Mouse (Mus musculus) cerebellum, postnatal 36 days (tissue): Measurements from ENCODE around the gene 2610528A11Rik.
"Not testable (repeated sequence)": the region's sequence is repeated elsewhere in the genome, so short reads cannot be mapped to it uniquely, and the experiment has no call there.

Experiments used
- DNase-seq, 2 experiments: peaks; one replicate each; pipeline ENCODE4 v3.0.0; 2021 to 2022; ENCODE audit warnings: mixed read lengths in 2 of 2

2610528A11Rik gene

DNA sequence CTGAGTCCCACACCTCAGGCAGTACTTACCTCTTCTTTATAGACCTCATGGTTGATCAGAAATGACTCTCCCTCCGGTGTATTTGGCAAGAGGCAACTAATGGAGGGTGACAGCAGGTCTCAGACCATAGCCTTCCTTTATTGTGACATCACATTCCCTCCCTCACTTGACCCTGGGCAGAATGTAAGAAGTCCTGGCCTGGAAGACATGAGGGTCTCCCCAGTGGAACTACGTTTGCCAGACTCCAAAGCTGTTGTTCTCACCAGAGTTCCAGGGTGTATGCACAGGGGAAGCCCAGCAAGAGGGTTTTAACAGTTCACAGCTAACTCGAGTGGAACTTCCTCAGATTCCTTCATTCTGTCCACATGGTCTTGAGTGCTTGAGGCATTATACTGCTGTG, at the start of gene 2610528A11Rik:
TSS of gene 2610528A11Rik (minus strand) at position 101 of the 400 bp plus-strand sequence.
- no peak for DNase-seq

DNA sequence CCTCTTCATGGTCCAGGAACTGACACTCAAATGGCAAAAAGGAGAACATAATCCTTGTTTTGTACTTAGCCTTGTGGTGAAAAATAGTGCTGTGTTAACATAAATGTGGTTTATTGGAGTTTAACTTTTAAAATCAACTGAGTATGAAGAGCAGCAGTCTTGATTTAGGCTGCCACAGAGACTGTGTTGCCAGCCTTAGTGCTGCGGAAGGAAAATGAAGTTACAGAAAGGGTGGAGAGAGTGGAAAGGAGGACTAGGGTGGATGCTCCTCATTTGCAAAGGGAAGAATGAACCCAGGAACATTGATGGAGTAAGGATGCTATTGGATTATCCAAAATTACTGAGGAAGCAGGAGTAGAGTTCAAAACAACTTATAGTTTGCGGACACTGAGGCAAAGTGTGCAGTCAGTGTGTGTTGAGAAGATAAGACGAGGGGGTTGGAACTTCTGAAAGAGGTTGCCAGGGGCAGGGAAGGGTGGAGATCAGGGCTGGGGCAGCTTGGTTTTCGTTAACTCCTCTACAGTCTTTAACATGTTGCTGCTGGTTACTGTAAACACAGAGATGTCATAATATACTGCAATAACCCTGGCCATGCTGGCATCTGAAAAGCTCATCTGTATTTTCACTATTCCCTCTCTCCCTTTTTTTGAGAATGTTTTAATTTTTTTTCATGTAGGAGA, 49.6 kb upstream of the 2610528A11Rik start:
- no peak for DNase-seq

DNA sequence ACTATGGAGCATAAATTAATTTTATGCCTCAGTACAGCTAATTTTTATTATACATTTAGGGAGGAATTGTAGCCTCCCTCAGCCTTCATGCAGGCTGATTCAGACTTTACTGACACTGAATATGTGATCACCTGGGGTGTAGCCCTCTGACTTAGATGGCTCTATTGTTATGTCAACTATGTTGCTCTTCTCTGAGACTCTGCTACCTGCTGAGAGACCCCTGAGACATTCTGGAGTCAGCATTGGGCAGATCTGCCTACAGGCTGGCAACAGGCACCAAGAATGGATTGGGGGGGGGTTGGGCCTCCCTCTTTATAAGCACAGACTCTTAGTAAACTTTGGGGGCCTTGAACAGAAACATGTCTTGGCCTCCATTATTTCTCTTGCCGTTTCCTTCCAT, 40.6 kb upstream of the 2610528A11Rik start:
- no peak for DNase-seq

DNA sequence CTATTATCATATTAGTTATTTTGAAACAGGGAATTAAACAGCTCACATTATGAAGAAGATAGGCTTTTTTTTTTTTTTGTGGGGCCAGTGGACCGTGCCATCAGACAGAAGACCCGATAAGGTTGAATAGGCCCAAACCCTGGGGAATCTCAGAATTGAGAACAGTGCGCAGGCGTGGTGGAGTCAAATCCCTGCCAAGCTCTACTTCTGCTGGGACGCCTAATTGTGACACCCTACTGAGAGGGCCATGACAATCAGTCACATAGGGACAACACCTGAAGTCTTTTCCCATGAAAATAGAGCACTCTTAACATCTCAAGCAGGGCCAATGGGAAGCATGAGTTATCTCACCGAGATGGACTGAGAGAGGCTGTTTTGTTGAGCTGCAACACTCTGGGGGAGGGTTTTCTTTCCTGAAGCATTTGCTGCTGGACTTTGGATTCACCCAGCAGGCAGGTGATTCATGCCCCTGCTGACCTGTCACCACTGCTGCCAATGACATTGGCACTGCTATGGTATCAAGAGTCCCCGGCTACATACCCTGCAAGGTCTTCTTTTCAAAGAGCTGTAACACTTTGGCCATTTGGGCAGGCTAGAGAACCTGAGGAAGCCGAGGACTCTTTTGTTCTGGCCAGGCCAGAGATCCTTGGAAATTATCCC, 25.4 kb upstream of the 2610528A11Rik start:
- DNase-seq: no peak

DNA sequence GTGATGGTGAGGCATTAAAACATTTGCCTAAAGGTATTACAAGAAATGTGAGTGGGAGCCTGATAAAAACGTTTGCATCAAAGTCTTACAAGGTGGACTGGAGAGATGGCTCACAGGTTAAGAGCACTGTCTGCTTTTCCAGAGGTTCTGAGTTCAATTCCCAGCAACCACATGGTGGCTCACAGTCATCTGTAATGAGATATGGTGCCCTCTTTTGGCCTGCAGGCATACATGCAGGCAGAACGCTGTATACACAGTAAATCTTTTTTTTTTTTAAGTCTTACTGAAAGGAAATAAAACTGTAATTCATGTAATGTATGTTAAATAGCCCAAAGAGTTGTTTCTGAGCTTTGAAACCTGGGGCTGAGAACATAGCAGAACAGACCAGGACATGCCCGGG, 23.8 kb upstream of the 2610528A11Rik start:
- DNase-seq: not testable (repeated sequence)

DNA sequence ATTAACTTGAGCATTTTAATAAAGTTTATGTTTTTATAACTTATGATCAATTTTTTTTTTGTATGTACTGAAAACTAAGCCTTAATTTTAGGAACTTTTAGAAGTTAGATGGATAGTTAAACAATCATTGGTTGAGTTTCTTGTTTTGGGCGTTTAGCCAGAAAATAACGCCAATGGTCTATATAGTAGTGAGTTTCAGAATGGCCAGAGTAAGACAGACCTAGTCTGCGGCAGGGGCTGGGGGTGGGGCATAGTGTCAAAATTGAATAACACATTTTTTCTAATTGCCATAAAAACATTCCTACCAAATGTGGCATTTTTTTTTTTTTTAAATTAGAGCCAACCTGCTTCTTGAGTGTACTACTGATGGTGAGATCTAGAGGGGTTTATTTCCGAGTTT, 22.3 kb upstream of the 2610528A11Rik start:
- DNase-seq: no peak

DNA sequence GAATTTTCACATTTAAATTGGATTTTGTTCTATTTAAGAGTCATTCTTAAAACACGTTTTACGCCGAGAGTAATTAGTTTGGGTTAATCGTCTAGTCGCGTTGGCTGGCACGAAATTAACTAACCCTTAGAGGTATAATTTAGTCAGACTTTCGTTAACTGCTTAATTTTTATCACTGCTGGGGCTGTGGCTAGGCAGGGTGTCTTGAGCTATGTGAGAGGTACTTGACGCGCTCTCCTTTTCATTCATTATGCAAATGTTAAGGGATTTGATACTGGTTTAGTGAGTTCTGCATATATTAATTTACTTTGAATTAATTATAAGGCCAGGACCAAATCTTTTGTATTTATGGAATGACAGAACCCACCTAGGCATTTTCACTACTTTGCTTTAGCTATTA, 21.8 kb upstream of the 2610528A11Rik start:
- DNase-seq: no peak

DNA sequence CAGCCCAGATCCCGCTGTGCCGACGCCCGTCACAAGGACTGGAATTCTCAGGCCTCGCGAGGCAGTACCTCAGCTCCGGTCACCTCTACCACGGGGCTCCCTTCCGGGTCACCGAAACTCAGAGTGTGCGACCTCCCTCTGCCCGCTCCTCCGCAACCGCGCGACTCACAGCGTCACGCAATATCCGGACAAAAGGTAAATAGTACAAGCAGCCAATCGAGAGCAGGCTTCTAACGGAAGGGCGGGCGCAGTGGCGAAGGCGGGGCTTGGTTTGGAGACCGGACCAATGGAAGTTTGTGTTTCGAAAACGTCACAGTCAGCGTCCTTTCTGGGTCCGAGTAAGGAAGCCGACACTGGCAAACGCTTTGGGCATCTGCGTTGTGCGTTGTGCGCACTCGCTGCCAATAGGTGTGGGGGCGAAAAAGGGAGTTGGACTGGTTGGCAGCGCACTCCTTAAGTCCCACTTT, 21.3 kb upstream of the 2610528A11Rik start, which contains the start of gene Ghitm:
TSS of gene Ghitm (minus strand) at position 146 of the 467 bp plus-strand sequence.
- DNase-seq: peak; percentile 96 to 98

DNA sequence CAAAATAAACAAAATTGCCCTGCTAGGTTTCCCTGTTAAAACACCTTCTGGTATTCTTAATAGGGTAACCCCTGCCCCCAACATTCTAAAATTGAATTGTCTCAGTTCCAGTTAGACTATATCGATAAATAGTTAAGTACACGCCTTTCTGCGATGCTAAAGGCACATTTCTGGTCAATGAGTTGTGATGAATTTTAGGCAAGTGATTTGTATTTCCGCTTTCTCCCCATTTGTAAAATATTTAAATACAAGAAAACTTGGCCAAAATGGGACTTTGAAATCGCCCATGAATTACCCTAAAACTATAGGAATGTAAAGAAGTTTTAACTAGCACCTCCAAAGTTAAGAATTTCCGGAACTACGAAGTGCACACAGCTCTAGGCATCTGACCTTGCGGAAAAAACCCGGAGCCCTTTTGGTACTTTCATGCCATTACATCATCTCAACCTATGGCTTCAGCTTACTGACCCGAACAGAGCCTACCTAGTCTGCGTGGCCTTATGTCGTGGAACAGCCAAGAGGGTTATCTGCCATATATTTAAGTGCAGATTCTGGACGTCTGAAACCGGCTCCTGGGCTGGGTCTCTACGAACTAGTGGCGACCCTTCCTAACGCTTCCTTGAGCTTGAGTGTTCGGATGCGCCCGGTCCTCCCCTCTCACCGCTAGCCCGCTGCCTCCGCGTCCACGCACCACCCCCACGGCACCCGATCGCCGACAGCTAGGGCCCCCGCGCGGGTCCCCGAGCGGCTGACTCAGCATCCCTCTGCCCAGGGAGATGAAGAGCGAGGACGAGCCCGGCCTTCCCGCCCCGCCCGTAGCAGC, 20.7 kb upstream of the 2610528A11Rik start:
- DNase-seq: no peak

DNA sequence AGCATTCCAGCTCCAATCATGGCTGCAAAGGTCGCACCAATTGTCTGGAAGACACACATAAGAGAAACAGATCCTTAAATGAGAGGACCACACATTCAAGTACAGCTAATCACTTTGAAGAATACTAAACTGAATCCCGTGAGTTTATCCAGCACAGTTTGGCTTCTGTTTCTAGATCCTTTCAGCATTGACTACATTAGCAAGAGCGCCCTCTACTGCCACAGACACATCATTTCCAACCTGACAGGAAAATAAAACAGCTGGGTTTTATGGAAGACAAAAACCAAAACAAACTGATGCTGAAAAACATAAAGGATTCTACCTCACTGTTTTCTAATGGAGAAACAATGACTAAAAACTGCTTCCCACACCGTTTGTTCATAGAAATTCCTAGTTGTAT, 13.8 kb upstream of the 2610528A11Rik start:
- DNase-seq: peak in 1 of 2 experiments; percentile 41

DNA sequence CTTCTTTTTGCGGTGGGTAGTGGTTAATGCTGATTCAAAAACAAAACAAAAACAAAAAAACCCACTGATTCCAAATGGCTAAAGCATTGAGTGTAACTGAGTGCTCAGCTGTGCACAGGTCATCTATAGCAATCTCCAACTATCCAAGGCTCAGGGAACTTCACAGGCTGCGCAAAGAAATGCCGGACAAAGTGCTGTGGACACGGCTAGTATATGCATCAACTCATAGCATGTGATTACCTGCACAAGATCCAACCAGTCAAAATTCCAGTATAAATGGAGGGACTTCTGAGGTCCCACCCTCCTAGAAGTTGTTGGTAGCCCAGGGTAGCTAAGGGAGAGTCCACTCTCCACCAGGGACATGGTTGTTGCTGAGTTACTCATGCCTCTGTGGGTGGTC, 5.4 kb upstream of the 2610528A11Rik start:
- DNase-seq: no peak

DNA sequence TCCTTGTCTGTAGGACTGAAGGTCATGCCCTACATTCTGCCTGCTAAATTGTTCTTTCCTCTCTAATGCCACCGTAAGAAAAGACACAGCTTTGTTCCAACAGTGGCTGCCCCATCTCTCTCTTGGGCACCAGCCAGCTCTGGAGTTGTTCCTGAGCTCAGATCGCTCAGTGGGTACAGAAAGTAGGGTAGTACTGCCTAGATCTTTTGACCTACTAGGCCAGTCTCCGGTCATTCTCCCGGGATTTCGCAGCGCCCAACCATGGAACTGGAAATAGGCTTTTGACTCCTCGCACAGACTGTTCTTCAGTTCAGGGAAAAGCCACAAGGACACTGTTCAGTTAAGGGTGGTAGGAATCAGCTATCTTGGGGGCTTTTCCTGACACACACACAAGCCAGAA, 891 bp downstream of the 2610528A11Rik start:
- no peak for DNase-seq

DNA sequence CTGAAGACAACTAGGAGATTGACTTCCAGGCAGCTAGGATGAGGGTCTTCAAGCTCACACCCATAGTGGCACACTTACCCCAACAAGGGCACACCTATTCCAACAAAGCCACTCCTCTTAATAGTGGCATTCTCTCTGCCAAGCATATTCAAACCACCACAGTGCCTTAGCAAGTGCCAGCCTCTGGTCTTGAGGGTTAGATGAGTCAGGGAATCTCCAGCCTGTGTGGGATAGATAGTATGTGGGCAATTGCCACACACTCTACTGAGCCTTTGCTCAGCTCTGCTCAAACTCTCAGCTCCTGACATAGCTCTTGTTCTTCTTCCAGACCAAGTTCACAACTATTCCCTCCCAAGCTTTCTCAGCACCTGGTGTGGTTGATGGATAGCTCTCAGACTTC, 2.5 kb downstream of the 2610528A11Rik start:
- no peak for DNase-seq

DNA sequence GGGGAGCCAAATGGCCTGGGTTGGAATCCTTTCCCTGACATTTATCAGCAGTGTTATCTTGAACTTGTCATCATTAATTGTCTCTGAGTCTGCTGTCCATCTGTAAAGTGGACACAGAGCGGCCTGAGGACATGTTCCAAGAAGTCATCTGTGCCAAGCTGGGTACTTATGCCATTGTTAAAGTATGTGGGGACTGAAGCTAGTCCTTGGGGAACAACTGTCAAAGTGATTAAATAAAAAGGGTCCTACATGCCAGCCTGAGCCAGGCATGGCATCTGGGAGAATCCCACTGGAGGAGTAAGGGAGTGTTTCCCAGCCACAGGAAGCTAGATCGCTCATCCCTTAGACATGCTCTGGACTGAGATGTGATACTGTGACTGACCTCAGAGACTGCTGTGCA, 3.4 kb downstream of the 2610528A11Rik start:
- DNase-seq: no peak

DNA sequence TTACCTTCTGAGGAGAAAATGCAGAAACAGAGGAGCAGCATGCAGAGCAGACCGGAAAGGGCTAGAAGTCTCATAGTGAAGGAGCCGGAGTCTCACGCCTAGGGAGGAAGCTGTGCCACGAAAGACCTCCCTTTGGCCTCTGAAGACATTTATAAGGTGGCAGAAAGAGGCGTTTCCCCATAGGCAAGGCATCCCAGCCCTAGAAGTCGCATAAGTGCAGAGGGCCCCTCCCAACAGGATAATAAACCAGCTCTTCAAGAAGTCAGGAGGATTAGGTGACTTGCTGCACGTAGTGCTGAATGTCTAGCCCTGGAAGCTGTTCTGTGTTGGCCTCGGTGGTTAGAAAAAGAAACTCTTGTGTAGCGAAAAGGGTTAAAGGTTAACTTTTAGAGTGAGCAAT, 3.8 kb downstream of the 2610528A11Rik start:
- DNase-seq: no peak

DNA sequence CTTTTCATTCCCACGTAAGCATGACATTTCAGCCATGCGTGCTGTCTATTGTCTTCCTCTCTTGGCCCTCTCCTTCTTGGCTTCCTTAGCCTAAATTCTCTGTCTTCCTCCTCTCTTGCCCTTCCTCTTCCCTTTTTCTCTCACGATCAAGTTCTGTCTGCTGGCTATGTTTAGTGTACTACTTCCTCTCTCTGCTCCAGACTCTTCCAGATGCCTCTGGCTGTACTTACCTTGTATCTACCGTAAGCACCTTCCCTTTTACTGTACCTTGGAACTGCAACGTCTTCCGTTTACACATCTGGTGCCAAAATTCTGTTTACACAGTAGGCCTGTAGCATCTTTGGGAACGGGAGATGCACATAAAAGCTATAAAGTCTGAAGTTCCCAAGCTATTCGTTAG, 4.4 kb downstream of the 2610528A11Rik start:
- DNase-seq: no peak

DNA sequence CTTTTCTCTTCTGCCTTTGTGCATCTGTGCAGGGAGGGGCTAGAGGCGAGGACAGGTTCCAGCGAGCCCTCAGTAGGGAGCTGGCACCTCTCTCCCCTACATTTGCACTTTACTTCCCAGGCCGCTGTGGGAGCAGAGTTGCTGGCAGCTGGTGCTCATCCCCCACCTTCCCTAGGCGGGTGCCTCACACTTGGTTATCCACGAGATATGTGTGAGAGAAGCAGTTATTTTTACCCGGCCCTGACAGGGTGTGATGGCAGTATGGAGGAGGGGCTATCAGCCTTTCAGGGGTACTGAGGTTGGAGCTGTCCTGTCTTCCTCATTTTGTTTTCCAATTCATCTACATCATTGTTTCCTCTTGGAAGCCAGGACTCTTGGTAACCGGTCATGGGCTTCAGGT, 8.0 kb downstream of the 2610528A11Rik start:
- peak in 1 of 2 experiments; percentile 9 for DNase-seq

DNA sequence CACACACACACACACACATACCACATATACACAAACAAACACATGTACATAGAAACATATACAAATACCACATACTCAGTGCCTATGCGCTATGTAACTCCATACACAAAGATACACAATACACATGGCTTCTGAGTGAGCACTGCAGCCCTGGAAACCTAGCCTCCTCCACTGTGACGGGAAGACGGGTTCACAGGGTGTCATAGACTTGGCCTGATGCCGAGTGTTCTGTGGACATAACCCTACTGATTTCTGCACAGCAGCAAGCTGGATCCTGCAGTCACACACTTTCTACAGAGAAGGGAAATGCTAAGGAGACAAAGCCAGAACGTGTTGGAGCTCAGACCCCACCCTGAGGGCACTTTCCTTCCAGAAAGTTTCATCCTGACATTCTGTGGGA, 9.1 kb downstream of the 2610528A11Rik start:
- DNase-seq: no peak

DNA sequence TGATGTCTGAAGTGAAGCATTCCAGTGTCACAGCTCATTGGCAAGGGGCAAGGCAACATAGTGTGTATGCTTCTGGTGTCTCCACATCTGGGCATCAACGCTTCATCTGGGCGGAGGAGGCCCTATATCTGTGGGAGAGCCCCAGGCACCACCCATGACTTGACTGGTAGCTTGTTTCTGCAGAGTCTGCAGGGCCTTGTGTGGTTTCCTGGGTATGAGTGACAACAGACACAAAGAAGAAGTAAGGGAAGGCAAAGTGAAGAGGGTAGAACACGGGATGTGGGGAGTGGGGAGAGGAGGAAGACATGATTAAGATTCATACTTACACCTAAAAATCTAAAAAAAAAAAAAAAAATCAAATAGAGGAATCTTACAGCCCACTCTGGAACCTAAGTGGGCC, 11.3 kb downstream of the 2610528A11Rik start:
- DNase-seq: no peak

DNA sequence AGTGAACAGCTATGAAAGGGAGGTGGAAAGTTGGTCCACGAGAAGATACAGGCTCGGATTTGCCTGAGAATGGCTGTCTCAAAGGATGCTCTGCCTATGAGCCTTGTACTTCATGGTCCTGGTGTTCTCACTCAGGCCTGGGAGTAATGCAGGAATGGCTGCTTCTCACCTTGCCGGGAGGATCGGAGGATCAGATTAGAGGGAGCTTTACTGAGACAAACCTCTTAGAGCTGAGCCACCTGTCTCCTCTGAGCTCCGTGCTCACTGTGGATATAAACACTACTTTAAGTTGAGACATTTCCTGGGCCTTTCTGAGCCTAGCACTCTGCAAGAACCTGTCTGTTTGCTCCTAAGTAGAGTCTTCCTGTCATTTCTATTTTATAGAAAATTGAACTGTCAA, 12.3 kb downstream of the 2610528A11Rik start:
- no peak for DNase-seq

DNA sequence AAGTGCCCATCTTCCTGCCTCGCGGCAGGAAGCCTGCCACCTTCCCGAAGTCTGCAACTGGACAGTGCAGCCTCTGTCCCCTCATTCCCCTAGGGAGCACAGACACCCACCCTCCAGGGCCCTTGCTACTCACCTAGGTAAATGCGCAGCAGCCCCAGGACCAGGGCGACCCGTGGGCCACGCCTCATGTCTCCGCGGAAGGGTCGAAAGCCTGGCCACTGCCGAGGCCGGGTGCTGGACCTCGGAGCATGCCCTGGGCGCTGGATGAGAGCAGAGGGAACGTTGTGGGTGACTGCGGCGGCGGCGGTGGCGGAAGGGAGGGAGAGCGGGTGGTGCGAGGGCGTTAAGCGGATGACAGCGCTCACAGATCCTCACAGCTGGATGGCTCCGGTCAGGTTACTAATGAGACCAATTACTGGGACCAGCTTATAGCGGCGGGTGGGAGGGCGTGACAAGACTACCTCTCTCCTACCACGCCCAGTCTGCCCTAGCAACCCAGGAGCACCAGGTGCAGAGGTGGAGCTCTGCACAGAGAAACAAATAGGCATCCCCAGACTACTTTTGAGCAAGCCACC, 15.8 kb downstream of the 2610528A11Rik start, which contains the start of gene Cdhr1:
TSS of gene Cdhr1 (minus strand) at position 392 of the 575 bp plus-strand sequence.
- peak; percentile 7 to 9 for DNase-seq

DNA sequence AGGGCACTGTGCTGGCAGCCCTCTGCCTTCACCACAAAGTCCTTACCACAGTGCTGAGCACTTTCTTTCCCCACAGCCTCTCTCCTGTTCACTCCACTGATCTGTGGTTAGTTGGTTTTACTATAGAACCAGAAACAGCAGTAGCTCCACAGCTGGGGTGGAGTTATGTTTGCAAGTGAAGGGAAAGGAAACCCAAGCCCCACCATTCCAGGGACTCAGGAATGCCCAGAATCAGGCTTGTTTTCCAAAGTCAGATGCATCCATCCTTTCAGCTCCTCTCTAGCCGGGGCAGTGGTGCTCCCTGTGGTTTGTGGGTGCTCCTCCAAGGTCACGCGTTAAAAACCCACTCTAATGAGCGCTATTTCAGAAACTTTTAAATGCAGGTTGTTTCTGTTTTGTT, 18.3 kb downstream of the 2610528A11Rik start:
- no peak for DNase-seq

DNA sequence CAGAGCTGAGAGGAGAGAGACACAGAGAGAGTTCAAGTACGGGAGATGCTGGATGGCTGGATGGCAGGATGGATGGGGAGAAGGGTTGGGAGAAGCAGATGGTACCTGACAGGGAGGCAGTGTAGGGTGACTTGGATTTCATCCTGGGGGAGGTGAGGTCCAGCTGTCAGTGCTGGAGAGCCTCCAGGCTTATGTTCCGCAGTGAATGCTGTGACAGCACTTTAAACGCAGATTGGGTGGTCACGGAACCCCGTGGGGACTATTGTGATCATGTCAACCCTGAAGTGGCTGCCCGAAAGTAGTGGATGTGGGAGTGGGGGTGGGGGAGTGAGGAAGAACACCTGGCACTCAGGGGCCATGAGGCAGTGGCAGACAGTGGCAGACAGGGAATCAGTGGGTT, 19.4 kb downstream of the 2610528A11Rik start:
- DNase-seq: no peak
